Mouse (Mus musculus) gastrocnemius, postnatal 36 days (tissue): ENCODE data around the gene Mink1. TPM values are rescaled to one million over a fixed set of nuclear protein-coding genes. Genes with fewer than 3 reads are reported as not detected.
A peak's percentile ranks its signal among the peaks of the same experiment; 100 is the strongest.

Experiments used
- DNase-seq, 2 experiments: peaks; one replicate each; pipeline ENCODE4 v3.0.0; 2022
- intact Hi-C: fragments of 180-260 bp; cut with DNase I; formaldehyde crosslinking; loops from one replicate; pipeline ENCODE4 v1.15.1; 2025
- total RNA-seq, 2 experiments: library from RNA; stranded (reverse); gene quantifications; 2 replicates each; pipeline ENCODE4 v1.2.3; 2021

The Mink1 gene
- total RNA-seq, 2 experiments from 2014 or later: 28.0 to 31.1 TPM

GRCm38 (mm10) chr11:70663101-70663500 is 100.4 kb downstream of the Mink1 start:
- DNase-seq: no peak
- intact Hi-C loops: no loop called here

- intact Hi-C loops: no loop called here
- DNase-seq: peak; percentile 30 to 60
These were observed 101.3 kb downstream of the Mink1 start for GRCm38 (mm10) chr11:70663957-70664356.

Other genes with a start within 250 kb of the Mink1 start
- gene Alox12e, start 240.3 kb upstream of the Mink1 start, total RNA-seq: not detected
- under 1 TPM in 1 of 2 experiments, not detected in 1; 0.87 TPM for gene Alox15, start 210.8 kb upstream of the Mink1 start, total RNA-seq
- 10 to 100 TPM; 16.1 to 20.9 TPM for gene Pelp1, start 152.8 kb upstream of the Mink1 start, total RNA-seq
- gene Arrb2, start 130.2 kb upstream of the Mink1 start, total RNA-seq: 1 to 10 TPM; 6.2 to 8.1 TPM
- 1 to 10 TPM; 4.2 to 6.8 TPM for gene Med11, start 111.0 kb upstream of the Mink1 start, total RNA-seq
- under 1 TPM; 0.10 to 0.61 TPM for gene Zmynd15, start 103.4 kb upstream of the Mink1 start, total RNA-seq
- 1 to 10 TPM; 1.4 to 1.5 TPM for gene Cxcl16, start 102.9 kb upstream of the Mink1 start, total RNA-seq
- gene Tm4sf5, start 57.6 kb upstream of the Mink1 start, total RNA-seq: not detected
- not detected for gene Vmo1, start 48.3 kb upstream of the Mink1 start, total RNA-seq
- gene Gltpd2, start 43.7 kb upstream of the Mink1 start, total RNA-seq: not detected
- gene Psmb6, start 37.5 kb upstream of the Mink1 start, total RNA-seq: 100 to 1,000 TPM; 242 TPM
- gene Gm40193, start 29.9 kb upstream of the Mink1 start, total RNA-seq: not detected
- 10 to 100 TPM; 15.0 to 17.2 TPM for gene Pld2, start 22.8 kb upstream of the Mink1 start, total RNA-seq
- gene 4930544D05Rik, start 53.0 kb downstream of the Mink1 start, total RNA-seq: not detected
- 10 to 100 TPM; 18.0 to 28.1 TPM for gene Chrne, start 56.3 kb downstream of the Mink1 start, total RNA-seq
- not detected for gene Gp1ba, start 76.2 kb downstream of the Mink1 start, total RNA-seq
- gene Rnf167, start 84.4 kb downstream of the Mink1 start, total RNA-seq: 10 to 100 TPM; 27.3 to 33.8 TPM
- 100 to 1,000 TPM; 308 to 309 TPM for gene Slc25a11, start 84.6 kb downstream of the Mink1 start, total RNA-seq
- gene Pfn1, start 91.8 kb downstream of the Mink1 start, total RNA-seq: 100 to 1,000 TPM; 288 to 339 TPM
- gene Eno3, start 94.3 kb downstream of the Mink1 start, total RNA-seq: 1,000 to 10,000 TPM; 8,161 to 9,332 TPM
- gene Spag7, start 106.5 kb downstream of the Mink1 start, total RNA-seq: 10 to 100 TPM; 78.9 to 81.6 TPM
- 10 to 100 TPM; 36.8 to 38.8 TPM for gene Camta2, start 125.2 kb downstream of the Mink1 start, total RNA-seq
- gene Inca1, start 137.3 kb downstream of the Mink1 start, total RNA-seq: 1 to 10 TPM; 3.7 to 4.5 TPM
- 100 to 1,000 TPM; 460 to 537 TPM for gene Kif1c, start 137.7 kb downstream of the Mink1 start, total RNA-seq
- gene Zfp3, start 201.3 kb downstream of the Mink1 start, total RNA-seq: 10 to 100 TPM in 1 of 2 experiments, 1 to 10 TPM in 1; 7.4 to 11.4 TPM
- not detected for gene Scimp, start 249.7 kb downstream of the Mink1 start, total RNA-seq